Mouse (Mus musculus) gastrocnemius, postnatal 36 days (tissue): ENCODE measurements around the gene Nt5dc2. TPM values are rescaled to one million over a fixed set of nuclear protein-coding genes. Genes with fewer than 3 reads are reported as not detected.

Experiments
- DNase-seq, 2 experiments: peaks; one replicate each; pipeline ENCODE4 v3.0.0; 2022
- intact Hi-C: fragments of 180-260 bp; cut with DNase I; formaldehyde crosslinking; loops from one replicate; pipeline ENCODE4 v1.15.1; 2025
- total RNA-seq, 2 experiments: library from RNA; stranded (reverse); gene quantifications; 2 replicates each; pipeline ENCODE4 v1.2.3; 2021

Gene Nt5dc2
- total RNA-seq, 2 experiments from 2014 or later, result 2.2 to 2.4 TPM

DNA sequence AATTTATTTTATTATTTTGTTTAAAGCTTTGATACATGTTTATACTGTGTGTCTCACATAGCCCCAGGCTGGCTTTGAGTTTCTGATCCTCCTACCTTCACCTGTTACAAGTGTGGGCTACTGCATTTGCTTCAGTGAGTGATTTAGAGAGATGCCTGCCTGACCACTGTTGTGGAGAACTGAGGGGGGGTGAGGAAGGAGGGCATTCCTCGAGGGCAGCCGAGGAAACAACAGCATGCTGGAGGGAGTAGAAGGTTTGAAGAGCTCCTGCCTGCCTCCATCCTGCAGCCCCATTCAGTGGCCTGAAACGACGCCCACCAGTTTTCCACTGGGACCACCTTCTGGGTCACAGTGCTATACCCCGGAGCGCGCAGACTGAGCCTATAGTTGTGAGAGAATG, 34.6 kb downstream of the Nt5dc2 start:
- intact Hi-C loops, result no loop called here
- no peak for DNase-seq

DNA sequence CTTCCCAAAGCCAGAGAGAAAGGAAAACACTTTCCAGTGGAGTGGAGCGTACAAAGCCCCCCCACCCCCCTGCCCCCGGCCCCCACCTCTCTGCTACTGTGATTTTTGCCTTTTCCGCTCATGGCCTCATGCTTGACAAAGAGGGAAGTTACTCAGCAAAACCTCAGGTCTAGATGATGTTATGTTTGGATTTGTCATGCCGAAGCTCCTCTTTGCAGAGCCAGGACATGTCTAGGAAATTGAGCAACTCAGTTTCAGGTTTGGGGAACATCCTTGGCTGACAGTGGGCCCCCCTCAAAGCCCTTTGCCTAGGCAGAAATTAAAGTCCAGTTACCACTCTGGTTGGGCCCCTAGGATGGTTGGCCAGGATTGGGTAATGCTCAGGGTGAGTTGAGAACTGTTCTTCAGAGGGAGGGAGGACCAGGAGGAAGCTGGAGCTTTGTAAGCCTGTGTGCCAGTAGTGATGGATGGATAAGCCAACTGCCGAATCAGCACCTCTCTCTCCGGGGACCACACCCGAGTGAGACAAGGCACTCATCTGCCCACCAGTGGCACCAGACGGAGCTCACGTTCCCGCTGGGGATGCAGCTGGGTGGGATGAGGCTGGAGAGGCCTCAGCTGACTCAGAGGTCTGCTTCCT, 35.3 kb downstream of the Nt5dc2 start:
- no peak for DNase-seq
- intact Hi-C loops, result no loop called here

DNA sequence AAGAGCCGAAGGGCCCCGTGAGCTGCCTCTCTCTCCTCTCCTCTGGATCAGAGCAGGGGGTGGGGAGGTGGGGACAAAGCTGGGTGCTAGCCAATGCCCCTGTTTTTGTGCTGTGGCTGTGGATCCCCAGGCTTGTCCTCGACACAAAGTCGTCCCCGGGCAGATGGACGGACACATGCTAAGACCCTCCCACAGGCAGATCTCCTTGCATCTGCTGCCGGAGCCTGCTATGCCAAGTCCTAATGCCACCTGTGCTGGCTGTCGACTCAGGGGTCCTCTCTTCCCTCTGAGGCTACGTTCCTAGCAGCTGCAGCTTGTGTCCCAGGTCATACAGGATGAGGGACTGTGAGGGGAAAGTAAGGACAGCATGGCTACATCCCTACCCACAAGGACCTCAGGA, 36.0 kb downstream of the Nt5dc2 start:
- intact Hi-C loops, result no loop called here
- no peak for DNase-seq

DNA sequence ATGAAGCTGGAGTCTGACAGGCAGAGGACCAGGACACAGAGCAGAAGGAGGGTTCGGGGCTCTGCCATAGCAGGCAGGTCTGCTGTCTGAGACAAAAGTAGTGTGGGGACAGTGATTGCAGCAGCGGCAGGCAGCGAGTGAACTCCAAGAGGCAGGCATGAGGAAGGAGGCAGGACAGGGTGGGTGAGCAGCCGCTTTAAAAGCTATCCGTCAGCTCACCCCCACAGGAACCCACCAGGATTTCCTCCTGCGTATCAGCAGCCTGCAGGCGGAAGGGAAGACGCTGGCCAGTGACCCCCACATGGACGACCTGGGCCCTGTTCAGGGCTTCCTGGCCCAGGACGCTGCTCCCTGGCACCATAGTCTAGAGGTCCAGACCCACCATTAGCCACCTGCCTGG, 37.6 kb downstream of the Nt5dc2 start, which contains the start of gene Stab1:
Stab1 (minus strand) TSS at position 217 of the 400 bp plus-strand sequence.
- intact Hi-C loops, result no loop called here
- DNase-seq, result no peak

DNA sequence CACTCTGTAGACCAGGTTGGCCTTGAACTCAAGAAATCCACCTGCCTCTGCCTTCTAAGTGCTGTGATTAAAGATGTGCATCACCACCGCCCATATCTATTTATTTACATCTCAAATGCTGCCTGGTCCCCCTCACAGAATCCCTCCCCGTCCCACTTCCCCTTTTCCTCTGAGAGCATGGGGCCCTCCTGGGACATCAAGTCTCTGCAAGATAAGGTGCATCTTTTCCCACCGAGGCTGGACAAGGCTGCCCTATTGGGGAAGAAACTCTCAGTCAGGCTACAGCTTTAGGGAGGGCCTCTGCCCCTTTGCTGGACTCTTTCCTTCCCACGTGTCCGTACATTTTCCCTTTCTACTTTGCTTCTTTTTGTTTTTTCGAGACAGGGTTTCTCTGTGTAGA, 38.7 kb downstream of the Nt5dc2 start:
- DNase-seq, result no peak
- intact Hi-C loops, result no loop called here

DNA sequence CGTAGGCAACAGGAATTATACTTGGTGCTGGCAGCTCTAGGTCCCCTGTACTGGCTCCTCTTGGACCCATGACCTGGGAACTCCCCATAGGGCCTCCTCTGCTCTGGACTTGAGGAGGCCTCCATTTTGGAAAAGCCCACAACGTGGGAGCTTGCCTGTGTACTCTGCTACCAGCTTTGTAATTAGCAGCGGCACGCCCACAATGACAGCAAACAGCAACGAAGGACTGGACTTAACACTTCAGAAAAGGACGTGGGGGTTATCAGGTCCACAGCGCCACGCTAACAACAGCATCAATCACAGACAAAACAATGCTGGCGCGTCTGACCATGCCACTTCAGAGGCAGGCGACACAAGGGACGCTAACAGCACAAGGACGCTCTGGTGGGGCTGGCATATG, 40.1 kb downstream of the Nt5dc2 start:
- intact Hi-C loops, result no loop called here
- DNase-seq, result no peak

DNA sequence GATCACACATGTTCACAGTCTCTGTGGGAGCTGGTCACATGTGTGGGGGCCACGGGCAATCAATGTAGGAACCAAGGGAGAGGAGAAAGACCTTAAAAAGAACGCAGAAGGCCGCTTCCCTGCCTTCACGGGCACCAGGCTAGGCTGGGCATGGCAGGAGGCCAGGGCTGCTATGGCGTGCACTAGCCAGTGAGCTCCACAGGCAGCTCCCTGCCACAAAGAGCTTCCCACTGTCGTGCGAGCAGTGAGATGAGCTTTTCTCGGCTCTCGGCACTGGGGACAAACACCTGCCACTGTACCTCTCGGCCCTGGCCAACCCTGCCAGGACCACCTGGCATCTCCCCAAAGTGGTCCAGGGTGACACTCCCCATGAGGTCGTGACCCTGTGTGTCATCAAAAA, 40.5 kb downstream of the Nt5dc2 start:
- intact Hi-C loops, result no loop called here
- no peak for DNase-seq

DNA sequence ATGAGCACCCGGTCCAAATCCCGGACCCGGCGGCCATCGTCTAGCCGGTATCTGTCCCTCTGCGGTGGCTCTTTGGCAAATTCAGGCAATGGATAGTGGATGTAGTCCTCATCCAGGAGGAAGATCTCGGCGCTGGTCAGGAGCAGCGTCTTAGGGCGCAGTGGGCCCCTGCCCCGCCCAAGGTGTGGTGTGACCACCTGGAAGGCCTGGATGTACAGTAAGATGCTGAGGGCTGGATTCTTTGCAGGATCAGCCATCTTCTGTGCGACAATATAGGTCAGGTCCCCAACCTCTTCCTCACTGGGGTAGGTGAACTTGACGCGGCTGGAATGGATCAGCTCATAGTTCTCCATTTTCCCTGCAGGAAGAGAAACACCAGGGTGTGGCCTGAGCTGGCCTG, 41.0 kb downstream of the Nt5dc2 start:
- intact Hi-C loops, result no loop called here
- no peak for DNase-seq

DNA sequence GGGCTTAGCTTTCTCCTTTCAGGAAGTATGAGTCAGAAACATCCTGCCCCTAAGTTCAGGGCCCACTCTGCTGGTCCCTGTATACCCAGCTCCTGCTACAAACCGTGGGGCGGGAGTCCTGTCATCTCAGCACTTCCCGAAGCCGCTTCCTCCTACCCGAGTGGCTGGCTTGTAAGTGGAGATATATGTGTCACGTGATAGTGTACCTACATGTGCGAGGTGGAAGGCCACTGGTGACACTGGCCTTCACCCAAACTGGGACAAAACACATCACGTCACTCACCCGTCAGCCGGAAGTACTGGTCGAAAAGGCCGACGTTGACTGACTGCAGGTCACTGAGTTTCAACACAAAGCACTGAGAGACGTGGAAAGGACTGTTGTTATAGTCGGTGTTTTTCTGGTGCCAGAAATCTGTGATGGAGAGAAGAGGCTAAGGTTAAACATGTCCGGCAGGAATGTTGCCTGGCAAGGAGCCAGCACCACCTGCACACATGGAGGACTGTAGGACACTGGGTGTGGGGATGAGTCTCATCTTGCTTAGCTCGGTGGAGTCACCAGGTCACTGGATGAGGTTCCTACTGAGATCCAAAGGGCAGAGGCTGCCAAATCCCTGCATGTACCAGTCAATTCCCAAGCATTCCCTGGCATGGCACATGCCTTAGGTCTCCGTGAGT, 42.1 kb downstream of the Nt5dc2 start:
- intact Hi-C loops, result no loop called here
- DNase-seq, result no peak

DNA sequence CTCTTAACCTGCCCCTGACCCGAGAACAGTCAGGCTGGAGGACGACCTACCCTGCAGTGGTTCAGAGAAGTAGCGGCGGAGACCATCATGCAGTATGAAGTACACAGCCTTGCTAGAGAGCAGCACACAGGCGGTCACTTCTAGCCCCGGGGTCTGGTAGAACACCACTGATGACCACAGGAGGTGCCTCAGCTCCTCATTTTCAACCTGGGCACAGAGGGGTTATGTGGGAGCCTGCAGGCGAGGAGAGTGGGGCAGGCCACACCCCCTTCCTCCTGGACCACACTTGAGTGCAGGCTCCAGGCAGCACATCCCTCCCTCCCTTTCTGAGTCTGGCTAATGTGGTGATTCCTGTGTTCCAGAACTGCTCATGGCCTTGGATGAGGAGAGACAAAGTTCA, 42.7 kb downstream of the Nt5dc2 start:
- intact Hi-C loops, result no loop called here
- DNase-seq, result no peak

DNA sequence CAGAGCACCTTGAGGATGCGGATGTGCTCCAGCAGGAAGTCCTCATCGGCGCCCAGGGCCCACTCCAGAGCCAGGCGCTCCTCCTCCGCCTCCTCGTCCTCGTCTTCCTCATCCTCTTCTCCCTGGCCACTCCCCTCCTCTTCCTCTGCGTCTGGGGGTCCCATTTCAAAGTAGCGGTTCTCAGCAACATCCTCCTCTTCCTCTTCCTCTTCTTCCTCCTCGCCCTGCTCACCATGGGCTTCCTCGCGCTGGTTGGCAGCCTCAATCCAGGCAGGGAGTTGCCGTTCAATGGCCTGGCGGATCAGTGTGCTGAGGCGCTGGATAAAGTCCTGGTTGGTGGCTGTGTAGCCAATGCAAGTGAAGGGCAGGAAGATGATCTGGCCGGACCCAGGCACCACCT, 46.4 kb downstream of the Nt5dc2 start:
- intact Hi-C loops, result no loop called here
- no peak for DNase-seq

DNA sequence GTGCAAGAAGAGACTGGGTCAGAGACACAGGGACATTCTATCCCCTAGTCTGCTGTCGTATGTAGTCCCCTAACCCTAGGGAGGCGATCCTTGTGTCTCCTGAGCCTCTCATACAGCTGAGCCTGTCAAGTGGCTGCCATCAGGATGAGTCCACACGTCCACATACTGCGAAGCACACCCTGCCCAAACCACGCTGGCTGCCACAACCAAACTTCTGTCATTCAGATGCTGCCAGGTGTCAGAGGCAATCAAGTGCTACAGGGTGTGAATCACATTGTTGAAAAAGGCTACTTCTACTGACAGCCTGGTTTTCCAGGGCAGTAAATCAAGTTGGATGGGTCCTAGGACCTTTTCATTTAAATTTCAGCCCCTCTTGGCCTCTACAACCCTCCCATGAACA, 46.9 kb downstream of the Nt5dc2 start:
- intact Hi-C loops, result no loop called here
- DNase-seq, result no peak

DNA sequence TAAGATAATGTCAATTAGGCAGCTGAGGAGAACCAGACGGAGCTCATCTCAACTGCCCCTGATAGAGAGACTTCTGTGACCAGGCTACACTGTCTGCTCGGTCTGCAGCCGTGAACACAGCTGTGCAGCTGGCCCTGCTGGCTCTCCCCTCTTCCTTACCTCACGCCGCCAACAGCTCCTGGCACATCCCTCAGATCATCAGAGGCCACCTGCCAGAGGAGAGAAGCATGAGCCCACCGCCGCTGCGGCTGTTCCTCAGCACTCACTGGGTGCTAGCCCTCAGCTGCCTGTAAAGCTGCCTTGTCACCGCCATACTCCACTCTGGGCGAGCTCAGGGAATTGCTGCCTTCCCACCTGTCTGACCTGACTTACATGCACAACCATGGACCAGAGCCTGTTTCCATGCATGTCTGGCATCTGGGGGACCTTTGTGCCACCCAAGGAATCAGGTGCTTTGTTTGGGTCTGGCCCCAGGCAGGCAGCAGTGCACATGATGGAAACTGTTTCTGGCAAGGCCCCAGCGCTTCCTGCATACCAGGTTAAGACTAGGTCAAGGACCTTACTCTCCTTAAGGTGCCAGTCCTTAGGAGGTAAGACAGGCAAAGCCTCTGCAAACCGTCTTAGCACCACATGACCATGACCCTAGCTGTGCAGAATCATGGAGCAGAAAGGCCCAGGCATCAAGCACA, 49.0 kb downstream of the Nt5dc2 start:
- peak in 1 of 2 experiments; percentile 39 for DNase-seq
- intact Hi-C loops, result no loop called here

DNA sequence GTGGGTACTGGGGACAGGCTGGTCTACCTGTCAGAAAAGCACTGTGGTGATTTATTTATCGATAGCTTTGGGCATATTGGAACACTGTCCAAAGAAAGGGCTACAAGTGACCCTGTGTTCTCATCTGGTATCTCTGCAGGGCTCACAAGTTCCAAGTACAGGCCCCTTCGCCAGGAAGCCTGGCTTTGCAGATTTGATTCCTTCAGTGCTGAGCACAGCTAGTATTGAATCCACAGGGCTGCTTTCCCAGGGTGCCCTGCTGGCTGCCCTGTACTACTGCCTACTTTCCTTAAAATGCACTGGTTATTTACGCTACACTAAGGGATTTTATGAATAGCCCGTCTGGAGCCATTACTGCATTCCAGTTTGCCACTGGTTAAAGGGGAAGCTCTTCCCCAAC, 50.7 kb downstream of the Nt5dc2 start:
- no peak for DNase-seq
- intact Hi-C loops, result no loop called here

DNA sequence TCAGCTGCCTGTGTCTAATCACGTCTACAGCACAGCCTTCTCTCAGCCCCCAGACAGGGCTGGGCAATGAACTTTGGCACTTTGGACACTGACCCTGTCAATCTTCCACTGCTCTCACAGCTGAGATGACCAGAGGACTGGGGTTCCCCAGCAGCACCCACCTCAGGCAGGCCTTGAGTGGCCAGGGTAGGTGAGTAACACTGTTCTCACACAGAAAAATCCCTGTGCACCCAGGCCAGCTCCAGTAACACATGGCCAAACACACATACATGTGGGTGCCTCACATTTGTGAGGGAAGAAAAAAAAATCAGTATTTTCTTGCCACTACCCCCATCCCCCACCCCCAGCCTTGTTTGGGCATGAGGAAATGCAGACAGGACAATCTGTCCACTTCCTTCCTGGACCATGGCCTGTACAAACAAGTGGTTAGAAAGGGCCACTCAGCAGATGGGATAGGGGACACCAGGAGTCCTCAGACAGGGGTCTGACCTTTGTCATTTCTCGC, 52.0 kb downstream of the Nt5dc2 start:
- DNase-seq, result no peak
- intact Hi-C loops, result no loop called here

DNA sequence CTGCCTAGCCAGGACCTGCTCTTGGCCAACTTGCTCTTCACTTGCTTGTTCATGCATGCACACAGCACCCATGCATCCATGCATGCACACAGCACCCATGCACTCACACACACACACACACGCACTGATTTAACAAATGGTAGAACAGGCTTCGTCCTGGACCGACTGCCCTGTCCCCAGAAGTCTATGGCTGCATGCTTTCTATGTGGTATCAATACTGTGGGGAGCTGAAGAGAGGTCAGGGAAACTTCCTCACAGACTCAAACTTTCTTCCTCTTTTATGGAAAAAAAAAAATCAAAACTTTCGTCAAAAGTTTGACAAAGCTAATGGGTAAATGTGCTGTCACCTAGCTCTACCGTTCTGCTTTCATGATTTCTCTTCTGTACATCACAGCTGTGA, 52.7 kb downstream of the Nt5dc2 start:
- intact Hi-C loops, result no loop called here
- no peak for DNase-seq

DNA sequence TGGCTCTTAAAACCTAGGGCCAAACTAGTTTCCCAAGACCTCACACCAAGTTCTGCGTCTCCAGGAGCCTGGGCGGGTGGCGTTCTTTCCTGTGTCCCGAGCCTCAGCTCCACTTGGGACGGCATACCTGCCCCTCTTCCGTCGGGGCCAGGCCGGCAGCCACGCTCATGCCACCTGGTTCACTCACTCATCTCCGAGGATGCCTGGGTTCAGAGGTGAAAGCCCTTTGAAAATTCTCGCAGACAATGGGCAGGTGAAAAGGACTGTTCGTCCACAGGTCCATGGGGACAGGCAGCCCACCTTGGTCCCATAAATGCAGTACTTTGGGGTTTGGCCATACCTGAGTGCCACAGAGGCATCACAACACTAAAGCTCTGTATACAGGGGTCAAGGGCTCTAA, 53.3 kb downstream of the Nt5dc2 start:
- intact Hi-C loops, result no loop called here
- no peak for DNase-seq

DNA sequence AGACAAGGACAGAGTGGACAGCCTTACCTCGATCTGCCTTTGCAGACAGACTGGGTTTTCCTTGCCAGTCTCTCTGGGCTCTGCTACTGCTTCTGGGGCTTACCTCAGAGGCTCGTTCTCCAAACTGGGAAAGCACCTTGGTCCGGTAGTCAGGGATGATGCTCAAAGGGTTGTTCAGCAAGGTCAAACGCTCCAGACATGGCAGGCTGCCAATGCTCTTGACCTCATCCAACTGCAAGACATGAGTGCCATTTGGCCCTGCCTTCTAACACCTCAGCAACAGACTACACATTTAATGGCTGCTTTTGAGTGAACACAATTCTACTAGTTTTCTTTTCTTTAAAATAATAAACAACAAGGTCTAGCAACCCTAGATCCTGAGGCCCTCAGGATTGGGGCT, 55.8 kb downstream of the Nt5dc2 start:
- intact Hi-C loops, result loop anchor here (5.0 kb wide), 1 partner anchor 54 kb away; the partner anchor contains the start of gene Nt5dc2
- DNase-seq, result no peak
